Mouse (Mus musculus) ES-E14 (cell line): ENCODE results near the gene Btbd18.

Experiments
- CHD2 ChIP-seq: IDR thresholded peaks from 2 replicates; pipeline ENCODE4 v1.6.1; 2014; ENCODE audit warnings: mild to moderate bottlenecking, low read depth, low read length, inconsistent platforms
- HCFC1 ChIP-seq: IDR thresholded peaks from 2 replicates; pipeline ENCODE4 v1.6.1; 2012; ENCODE audit warnings: low read length, inconsistent platforms, borderline replicate concordance; ENCODE audit not compliant: insufficient read depth
- MAFK ChIP-seq: IDR thresholded peaks from 2 replicates; pipeline ENCODE4 v1.6.1; 2014; ENCODE audit warnings: mild to moderate bottlenecking, low read depth, low read length, inconsistent platforms; ENCODE audit not compliant: insufficient read depth
- ZC3H11A ChIP-seq: IDR thresholded peaks from 2 replicates; pipeline ENCODE4 v1.6.1; 2012; ENCODE audit warnings: low read depth, mild to moderate bottlenecking, inconsistent platforms, low read length, borderline replicate concordance
- ZNF384 ChIP-seq: IDR thresholded peaks from 2 replicates; pipeline ENCODE4 v1.6.1; 2012; ENCODE audit warnings: low read depth, low read length, inconsistent platforms

- TF ChIP-seq ZNF384 (peak; percentile 72), CHD2 (no peak), HCFC1 (no peak), ZC3H11A (no peak), MAFK (no peak)
Observed at GRCm38 (mm10) chr2:84711898-84712297, 53.0 kb downstream of the Btbd18 start.
